Mouse (Mus musculus): ENCODE data around the gene Lamtor5.

The Lamtor5 gene

DNA sequence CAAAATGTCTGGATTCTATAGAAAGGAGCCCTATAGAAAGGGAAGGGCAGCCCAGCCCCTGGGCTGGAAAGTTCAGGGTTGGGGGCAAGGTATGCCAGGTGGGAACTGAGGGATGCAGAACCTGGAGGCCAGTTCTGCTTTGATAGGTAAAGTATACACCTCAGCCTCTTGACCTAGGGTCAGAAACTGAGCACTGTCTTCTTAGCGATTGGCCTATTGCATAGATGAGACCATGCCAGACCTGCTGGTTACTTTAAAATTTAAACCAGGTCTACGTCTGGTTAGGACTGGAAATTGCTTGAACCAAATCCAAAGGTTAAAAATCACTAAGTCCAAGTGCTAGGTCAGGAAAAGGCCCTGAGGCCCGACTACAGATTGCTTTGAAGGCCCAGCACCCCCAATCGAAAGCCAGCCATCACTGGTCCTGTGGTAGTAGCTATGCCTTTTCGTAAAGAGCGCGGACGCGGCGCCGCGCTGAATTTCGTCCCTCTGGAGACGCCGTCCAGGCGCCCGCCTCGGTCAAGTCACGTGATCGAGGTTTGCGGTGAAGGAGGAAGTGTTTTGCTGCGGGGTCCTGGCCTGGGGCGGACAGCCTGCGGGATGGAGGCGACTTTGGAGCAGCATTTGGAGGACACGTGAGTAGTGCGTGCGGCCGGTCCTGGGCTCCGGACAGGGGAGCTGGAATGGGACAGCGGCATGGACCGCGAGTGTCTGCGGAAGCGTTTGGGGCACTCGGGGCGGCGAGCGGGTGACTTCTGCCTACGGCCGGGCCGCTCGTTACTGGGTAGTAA is at the start of gene Lamtor5:
Gene Lamtor5, plus strand, starts transcription at position 380 of the 791 bp plus-strand sequence.
- DNase-seq (ENCODE audit: low read depth, low spot score) = peak; percentile 91

GRCm38 (mm10) chr3:107229221-107229620 is 49.4 kb upstream of the Lamtor5 start:
- DNase-seq (ENCODE audit: low read depth, low spot score) = no peak

DNA sequence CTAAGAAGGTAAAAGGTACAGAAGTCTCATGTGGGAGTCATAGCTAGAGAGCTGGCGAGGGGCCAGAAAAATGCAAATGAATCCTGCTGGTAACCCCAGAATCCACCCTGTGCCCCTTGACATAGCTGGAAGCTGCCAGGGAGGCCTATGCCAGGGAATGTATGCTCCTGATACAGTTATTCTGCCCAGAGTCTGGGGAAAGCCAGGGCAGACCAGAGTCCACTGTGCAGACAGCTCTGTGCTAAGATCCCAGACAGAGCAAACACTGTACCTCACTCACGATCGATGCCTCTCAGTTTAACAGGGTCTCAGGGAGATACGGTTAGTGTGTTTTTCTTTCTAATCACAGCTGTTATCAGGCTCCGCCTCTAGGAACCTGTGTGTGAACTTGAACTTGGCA is 48.8 kb upstream of the Lamtor5 start:
- DNase-seq (ENCODE audit: low read depth, low spot score) = no peak

DNA sequence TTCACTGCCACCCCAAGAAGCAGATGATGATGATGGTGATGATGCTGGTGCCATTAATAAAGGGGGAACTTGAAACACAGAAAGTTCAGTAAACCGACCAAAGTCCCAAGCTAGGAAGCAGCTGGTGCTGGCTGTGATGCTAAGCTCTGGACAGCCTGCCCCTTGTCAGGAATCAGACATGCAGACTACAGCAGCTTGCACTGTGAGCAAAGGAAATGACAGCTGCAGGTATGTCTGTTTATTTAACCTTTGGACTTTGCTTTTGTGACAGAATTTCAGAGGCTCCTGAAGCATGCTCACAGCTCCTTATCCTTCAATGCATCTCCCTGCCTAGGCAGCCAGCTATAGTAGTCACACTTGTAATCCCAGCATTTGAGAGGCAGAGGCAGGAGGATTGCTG is 48.1 kb upstream of the Lamtor5 start, which contains the start of gene A630076J17Rik:
Gene A630076J17Rik, plus strand, starts transcription at position 88 of the 400 bp plus-strand sequence.
- no peak for DNase-seq (ENCODE audit: low read depth, low spot score)

DNA sequence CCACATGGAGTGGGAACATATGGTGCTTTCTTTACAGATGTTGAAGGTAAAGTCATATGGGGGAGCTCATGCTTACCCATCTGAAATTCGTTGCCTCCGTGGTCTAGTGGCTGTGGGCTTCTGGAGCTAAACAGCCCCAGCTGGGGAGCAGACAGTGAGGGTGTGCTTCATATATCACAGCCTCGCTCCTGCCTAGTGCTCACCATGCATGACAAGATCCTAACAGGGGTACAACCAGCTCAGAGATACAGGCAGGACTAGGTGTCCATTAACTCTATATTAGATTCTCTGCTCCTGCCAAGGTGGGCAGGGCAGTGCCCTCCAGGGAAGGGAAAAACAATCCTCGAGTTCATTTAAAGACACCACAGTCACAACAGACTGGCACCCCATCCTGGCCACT is 47.5 kb upstream of the Lamtor5 start:
- no peak for DNase-seq (ENCODE audit: low read depth, low spot score)

DNA sequence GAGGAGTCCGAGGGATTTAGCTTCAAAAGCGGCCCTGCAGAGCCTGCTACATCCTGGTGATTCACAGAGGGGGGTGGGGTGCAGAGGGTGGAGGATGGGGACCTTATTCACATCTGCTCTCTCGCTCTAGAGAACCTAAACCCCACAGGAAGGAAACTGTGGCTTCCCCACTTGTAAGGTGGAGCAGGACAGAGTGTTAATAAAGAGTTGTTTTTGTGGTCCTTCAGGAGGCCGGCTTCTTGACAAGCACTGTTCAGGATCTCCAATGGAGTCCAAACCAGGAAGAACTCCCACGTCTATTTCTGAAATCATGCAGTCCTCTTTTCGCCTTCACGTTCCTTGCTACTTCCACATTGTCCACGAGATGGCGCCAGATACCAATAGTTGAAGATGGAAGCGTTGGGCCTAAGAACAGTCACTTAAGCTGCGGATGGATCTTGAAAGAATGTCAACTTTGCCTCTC is 45.3 kb upstream of the Lamtor5 start:
- peak; percentile 86 for DNase-seq (ENCODE audit: low read depth, low spot score)

- DNase-seq (ENCODE audit: low read depth, low spot score) = no peak
Measured at GRCm38 (mm10) chr3:107233945-107234344, 44.7 kb upstream of the Lamtor5 start.

- DNase-seq (ENCODE audit: low read depth, low spot score) = no peak
Measured at GRCm38 (mm10) chr3:107238051-107238450, 40.6 kb upstream of the Lamtor5 start.

DNA sequence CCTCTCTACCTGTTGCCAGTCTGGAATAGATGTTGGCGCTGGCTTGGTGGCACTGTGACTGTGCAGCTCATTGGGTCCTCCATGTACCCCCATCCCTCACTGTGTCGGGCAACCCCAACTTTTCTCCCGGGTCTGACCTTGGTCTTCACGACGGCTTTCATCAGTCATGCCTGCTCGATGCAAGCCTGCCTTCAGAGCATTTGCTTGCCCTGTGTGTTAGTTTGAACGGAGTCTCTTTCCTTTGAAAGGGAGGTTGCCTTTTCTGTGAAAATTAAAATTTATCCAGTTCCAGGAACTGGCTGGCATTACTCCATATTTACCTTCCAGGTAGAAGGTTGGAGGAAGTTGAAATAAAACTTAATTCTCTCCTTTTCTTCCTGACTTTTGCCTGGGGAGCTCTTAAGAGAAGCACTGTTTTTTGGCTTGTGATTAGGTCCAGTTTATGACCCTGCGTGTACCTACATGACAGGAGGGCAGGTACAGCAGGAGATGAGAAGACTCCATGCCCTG is 40.1 kb upstream of the Lamtor5 start:
- DNase-seq (ENCODE audit: low read depth, low spot score) = no peak

GRCm38 (mm10) chr3:107239607-107240006 is 39.1 kb upstream of the Lamtor5 start, which contains the start of gene Prok1:
Gene Prok1, minus strand, starts transcription at chr3:107239707.
- no peak for DNase-seq (ENCODE audit: low read depth, low spot score)

DNA sequence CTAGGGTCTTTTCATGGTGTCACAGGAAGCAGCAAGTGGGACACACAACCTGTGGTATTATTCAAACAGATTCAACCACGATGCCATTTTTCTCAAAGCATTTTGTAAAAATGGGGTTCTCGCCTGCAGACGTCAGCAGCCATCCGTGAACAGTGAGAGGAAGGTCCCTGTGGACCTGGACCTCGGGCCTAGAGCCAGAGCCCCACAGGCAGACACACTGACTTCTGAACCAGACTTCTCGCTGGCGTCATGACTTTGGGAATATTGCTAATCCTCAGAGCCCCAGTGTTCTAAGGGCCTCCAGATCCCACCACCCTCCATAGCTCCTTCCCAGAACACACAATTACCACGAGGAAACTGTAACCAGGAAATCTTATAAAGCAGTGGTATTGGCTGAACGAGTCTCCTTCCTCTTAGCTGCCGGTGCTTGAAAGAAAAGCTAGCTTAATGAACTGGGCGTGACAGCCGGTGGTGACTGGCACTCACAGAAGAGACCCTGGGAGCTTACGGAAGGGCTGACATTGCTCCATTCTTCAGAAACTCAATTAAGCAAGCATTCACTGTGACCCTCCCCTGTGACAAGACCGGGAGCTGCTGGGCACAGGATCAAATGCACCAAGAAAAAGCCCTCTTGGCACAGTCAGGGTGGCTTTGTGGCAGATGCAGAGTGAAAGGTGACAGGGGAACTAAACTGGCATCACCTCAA is 37.1 kb upstream of the Lamtor5 start:
- no peak for DNase-seq (ENCODE audit: low read depth, low spot score)

GRCm38 (mm10) chr3:107246876-107247275 is 31.8 kb upstream of the Lamtor5 start:
- DNase-seq (ENCODE audit: low read depth, low spot score) = no peak

DNA sequence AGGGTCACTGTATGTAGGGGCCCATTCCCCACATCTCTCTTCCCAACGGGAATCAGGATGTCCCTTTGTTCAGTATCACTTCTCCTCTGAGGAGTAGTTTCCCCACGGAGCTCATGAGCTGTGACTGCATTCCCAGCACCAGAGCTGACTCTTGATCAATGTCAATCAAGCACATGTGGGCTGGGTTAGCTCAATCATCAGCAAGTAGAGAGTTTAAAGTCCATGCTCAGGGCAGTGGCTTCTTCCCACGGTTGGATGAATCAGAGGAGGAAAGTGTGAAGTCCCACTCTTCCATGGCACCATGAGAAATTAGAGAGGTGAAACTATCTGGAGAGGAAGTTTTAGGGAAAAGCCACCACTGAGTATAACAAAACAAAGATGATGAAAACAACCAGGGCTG is 29.6 kb upstream of the Lamtor5 start:
- no peak for DNase-seq (ENCODE audit: low read depth, low spot score)

DNA sequence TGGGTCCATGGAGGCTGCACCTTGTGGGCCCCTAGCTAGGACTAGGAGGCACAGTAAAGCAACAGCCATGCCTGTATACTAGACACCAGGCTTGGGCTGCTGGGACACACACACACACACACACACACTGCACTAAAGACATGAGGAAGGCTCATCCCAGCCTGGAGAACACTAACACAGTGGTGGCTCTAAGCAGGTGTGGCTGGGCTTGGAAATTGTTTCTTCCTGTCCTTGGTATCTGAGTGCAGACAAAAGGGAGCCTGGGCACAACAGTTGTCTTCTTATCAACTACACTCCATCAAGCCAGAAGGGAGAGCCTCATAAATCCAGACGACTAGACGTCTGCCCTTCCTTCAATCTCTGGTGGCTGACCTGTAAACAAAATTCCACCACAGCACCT is 28.3 kb upstream of the Lamtor5 start:
- no peak for DNase-seq (ENCODE audit: low read depth, low spot score)

DNA sequence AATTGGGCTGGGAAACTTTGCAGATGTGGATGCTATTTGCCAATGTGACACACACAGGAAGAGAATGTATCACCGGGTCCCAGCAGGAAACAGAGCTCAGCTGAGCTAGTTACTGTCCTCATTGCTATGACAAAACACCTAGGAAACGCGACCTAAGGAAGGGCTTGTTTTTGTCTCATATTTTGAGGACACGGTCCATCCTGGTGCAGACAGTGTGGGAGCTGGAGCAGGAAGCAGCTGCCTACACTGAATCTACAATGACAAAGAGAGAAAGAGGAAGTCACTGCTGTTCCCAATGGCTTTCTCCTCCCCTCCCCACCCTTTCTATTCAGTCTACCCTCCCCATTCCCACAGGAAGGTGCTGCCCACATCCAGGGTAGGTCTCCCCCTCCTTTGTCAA is 26.6 kb upstream of the Lamtor5 start:
- DNase-seq (ENCODE audit: low read depth, low spot score) = no peak

DNA sequence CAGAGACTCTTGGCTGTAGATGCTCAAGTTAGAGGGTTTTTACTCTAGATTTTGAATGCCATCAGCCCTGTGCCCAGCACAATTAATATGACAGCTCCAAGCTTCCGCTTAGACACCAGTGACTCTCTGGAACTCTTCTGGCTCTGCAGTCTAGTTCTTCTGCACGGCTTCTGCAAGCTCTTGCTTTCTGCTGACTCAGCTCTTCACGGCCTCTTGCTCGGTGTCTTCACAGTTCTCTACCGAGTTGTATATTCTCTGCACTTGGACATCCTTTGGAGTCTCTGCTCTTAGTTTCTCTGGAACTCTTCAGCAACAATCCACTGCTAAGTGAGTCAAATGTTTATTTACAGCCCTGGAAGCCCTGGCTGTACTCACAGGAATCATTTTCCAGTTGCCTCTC is 24.7 kb upstream of the Lamtor5 start:
- DNase-seq (ENCODE audit: low read depth, low spot score) = no peak

DNA sequence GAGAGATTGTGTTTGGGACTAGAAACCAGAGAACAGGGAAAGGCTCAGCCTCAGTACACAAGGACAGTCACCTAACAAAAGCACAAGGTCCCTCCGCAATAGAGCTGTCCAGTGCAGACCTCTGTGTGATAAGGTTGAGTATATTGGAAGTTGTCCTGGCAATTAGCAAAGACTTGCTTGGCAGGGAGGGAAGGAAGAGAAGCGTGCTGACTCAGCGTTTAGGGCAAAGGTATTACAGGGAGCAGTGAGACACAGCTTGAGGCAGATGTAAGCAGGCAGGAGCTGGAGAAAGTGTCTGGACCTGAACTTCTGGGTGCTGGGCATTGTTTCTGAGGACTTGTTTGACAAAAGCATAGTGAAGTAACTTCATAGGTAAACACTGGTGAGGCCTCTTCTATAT is 22.7 kb upstream of the Lamtor5 start:
- DNase-seq (ENCODE audit: low read depth, low spot score) = no peak

- no peak for DNase-seq (ENCODE audit: low read depth, low spot score)
Measured at GRCm38 (mm10) chr3:107256724-107257123, 21.9 kb upstream of the Lamtor5 start.

DNA sequence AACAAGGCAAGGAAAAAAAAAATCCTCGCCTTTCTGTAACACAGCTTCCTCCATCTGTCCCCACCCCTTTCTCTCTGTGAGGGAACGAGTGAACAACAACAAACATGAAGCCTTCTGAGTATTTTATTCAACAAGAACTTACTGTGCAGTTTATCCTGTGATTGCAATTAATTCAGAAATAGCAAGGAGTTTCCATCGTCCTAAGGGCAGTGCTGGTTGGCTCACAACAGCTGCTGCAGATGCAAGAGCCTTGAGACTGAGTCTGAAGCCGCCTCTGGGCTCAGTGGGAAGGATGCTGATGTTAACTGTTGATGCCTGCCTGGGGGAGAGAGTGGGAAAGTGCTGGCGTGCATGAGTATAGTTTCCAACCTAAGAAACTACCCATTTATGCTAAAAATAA is 20.7 kb upstream of the Lamtor5 start:
- no peak for DNase-seq (ENCODE audit: low read depth, low spot score)

GRCm38 (mm10) chr3:107260956-107261850 is 17.5 kb upstream of the Lamtor5 start:
- DNase-seq (ENCODE audit: low read depth, low spot score) = no peak

DNA sequence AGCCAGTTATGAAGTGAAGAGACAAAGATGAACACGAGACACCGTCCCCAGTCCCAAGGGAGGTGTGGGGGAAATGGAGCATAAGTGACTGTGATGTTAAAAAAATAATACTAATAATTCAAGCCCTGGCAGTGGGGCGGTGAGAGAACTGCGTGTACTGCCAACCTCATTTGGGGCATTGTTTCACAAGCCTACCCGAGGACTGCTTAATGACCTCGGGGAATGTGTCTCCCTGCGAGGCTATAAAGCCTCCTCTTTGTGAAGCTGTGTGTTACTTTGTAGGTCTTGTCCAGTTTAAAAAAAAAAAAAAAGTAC is 16.9 kb upstream of the Lamtor5 start:
- DNase-seq (ENCODE audit: low read depth, low spot score) = no peak

GRCm38 (mm10) chr3:107266814-107267345 is 11.8 kb upstream of the Lamtor5 start:
- DNase-seq (ENCODE audit: low read depth, low spot score) = no peak

All from forelimb bud, embryonic 11.5 days (tissue).